Mouse (Mus musculus) erythroblast, adult 5-6 weeks (primary cell): ENCODE measurements around the gene Rad51b. TPM values are rescaled to one million over a fixed set of nuclear protein-coding genes. Genes with fewer than 3 reads are reported as not detected.

Experiments used
- ATAC-seq: replicated peaks from 2 replicates; pipeline ENCODE4 v1.8.0; 2016; ENCODE audit warnings: moderate number of reproducible peaks, mild to moderate bottlenecking, moderate TSS enrichment, inconsistent platforms; ENCODE audit not compliant: poor library complexity, low FRiP score, severe bottlenecking
- total RNA-seq, 2 experiments: library from RNA; stranded (forward) in 1 of 2; stranded (reverse) in 1 of 2; fragments of 150-400 nt in 1 of 2; fragments of 200-764, 138-1000 nt in 1 of 2; gene quantifications; 2 replicates each; pipeline versions ENCODE4 v1.2.3 to v1.2.4; 2015 to 2017; ENCODE audit warnings: low replicate concordance in 2 of 2

Rad51b gene
- total RNA-seq, 2 experiments from 2014 or later: 3.5 to 4.2 TPM

- ATAC-seq: no peak
Observed at GRCm38 (mm10) chr12:79735882-79736281, 438.8 kb downstream of the Rad51b start.

- no peak for ATAC-seq
Observed at GRCm38 (mm10) chr12:79738700-79739099, 441.6 kb downstream of the Rad51b start.

- no peak for ATAC-seq
Observed at GRCm38 (mm10) chr12:79739918-79740639, 443.0 kb downstream of the Rad51b start.

GRCm38 (mm10) chr12:79742211-79742610 lies 445.1 kb downstream of the Rad51b start:
- no peak for ATAC-seq

GRCm38 (mm10) chr12:79744131-79744530 lies 447.0 kb downstream of the Rad51b start:
- no peak for ATAC-seq

- ATAC-seq: no peak
Observed at GRCm38 (mm10) chr12:79745225-79745624, 448.1 kb downstream of the Rad51b start.

- no peak for ATAC-seq
Observed at GRCm38 (mm10) chr12:79745845-79746510, 448.9 kb downstream of the Rad51b start.

GRCm38 (mm10) chr12:79747541-79747940 lies 450.5 kb downstream of the Rad51b start:
- ATAC-seq: no peak

GRCm38 (mm10) chr12:79748862-79749261 lies 451.8 kb downstream of the Rad51b start:
- no peak for ATAC-seq

GRCm38 (mm10) chr12:79750253-79751125 lies 453.4 kb downstream of the Rad51b start:
- ATAC-seq: no peak

- no peak for ATAC-seq
Observed at GRCm38 (mm10) chr12:79751781-79752180, 454.7 kb downstream of the Rad51b start.

GRCm38 (mm10) chr12:79752189-79752588 lies 455.1 kb downstream of the Rad51b start:
- no peak for ATAC-seq

- ATAC-seq: no peak
Observed at GRCm38 (mm10) chr12:79755617-79756016, 458.5 kb downstream of the Rad51b start.

- no peak for ATAC-seq
Observed at GRCm38 (mm10) chr12:79756352-79756751, 459.3 kb downstream of the Rad51b start.

- ATAC-seq: no peak
Observed at GRCm38 (mm10) chr12:79757775-79758174, 460.7 kb downstream of the Rad51b start.

- no peak for ATAC-seq
Observed at GRCm38 (mm10) chr12:79759180-79759902, 462.3 kb downstream of the Rad51b start.

GRCm38 (mm10) chr12:79761217-79761616 lies 464.1 kb downstream of the Rad51b start:
- ATAC-seq: no peak

GRCm38 (mm10) chr12:79762087-79762486 lies 465.0 kb downstream of the Rad51b start:
- no peak for ATAC-seq

GRCm38 (mm10) chr12:79762570-79763275 lies 465.6 kb downstream of the Rad51b start:
- no peak for ATAC-seq
